Mouse (Mus musculus) 3134 (cell line): ENCODE measurements around the gene Eif5a.
"Not testable (repeated sequence)": the region's sequence is repeated elsewhere in the genome, so short reads cannot be mapped to it uniquely, and the experiment has no call there.

Source experiments
- DNase-seq: peaks from one replicate; pipeline ENCODE4 v3.0.0-alpha.2; 2011; ENCODE audit warnings: low spot score; ENCODE audit not compliant: insufficient read length; ENCODE audit errors: extremely low read depth

The Eif5a gene

DNA sequence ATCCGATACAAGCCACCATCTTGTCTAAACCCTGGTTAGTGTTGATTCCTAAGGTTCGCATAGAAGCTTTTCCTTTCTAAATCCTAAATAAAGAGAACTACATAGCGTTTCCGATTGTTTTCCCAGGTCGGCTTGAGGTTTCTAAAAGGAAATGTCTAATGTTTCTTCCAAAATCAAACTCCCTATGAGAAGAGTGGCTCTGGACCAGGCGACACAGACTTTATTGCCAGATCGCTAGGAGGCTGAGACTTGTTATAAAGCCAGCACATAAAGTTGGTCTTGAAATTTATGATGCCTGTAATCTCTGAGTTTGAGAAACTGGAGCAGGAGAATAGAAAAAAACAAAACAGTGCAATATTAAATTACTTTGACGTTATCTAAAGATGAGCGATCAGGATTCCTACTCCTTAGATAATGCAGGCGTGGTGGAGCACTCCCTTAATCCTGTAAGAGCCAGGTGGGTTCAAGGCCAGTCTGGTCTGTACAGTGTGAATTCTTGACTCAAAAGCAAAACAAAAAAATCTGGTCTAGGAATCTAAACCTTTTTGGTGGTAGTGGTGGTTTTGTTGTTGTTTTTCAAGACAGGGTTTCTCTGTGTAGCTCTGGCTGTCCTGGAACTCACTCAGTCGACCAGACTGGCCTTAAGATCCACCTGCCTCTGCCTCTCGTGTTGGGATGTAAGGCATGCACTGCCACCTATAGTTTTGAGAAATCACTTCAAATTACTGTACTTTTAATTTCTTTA lies 426 bp upstream of the Eif5a start:
- DNase-seq: peak; percentile 36

DNA sequence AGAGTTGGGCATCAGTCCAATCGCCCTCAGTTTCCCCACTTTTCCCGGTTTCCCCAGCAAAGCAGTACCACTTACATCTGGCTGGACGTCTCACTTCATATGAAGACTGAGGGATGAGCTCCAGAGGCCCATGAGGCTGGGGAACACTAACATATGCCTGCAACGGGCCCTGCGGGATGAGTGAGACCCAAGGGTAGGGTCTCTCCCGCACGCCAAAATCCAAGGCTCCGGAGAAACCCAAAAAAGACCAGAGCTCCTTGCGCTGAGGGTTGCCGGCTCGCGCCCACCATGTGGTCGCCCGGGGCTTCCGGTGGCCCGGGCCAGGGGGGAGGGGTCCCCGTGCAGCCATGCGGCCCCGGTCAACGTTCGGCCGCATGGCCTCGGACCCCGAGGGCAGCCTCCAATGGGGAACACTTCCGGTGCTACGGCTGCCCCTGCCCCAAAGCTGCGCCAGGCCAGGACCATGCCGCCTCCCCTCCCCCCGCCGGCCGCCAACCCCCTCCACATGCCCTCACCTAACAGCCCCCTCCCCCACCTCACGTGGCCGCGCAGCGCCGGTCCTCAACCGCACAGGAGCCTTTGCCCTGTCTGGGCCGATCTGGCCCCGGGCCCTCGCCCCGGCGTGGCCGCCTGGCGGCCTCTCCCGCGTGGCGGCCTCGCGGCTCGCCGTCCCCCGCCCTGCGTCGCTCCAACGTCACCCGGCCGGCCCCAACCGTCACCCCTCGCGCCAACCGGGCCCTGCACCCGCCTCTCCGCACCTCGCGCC lies 1.3 kb downstream of the Eif5a start:
- DNase-seq: peak; percentile 65

DNA sequence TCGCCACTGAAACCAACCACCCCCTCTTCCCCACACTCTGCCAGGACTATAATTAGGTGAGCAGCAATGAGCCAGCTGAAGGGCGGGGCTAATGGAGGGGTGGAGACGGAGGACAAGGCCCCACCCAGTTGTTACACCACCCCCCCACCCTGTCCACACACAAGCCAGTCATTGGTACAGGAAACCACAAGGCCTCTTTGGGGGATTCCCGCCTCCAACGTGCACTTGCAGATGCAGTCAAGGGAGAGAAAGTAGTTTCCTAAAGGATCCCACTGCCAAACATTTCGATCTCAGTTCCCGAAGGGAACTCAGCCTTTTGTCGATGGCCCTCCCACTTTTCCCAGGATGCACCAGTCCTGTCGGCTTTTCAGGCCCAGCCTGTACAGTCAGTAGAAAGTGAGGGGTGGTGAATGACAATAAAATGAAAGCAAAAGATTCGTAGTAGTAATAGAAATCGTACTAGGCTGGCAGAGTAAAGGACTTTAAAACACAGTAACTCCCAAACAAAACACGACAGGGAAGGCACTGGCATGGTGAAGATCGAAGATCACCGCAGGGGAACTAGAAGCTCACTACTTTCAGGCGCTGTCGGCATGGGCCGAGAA lies 2.0 kb downstream of the Eif5a start:
- DNase-seq: peak; percentile 82

DNA sequence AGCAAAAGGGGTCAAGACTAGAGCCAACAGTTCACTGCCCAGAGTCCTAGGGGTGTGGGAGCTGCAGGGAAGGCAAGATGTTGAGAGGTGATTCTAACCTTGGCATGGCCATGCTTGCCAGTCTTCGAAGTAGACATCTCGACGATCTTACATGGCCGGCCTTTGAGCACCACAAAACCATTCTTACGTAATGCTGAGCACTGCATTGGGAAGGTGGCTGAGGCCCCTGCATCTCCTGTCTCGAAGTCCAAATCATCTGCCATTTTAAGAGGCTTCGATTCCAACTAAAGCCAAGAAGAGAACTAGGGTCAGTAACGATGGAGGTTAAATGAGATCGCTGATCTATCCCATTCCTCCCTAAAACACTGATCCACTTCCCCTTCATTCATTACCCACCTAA lies 2.7 kb downstream of the Eif5a start:
- no peak for DNase-seq

GRCm38 (mm10) chr11:69918118-69918517 lies 3.6 kb downstream of the Eif5a start:
- no peak for DNase-seq

DNA sequence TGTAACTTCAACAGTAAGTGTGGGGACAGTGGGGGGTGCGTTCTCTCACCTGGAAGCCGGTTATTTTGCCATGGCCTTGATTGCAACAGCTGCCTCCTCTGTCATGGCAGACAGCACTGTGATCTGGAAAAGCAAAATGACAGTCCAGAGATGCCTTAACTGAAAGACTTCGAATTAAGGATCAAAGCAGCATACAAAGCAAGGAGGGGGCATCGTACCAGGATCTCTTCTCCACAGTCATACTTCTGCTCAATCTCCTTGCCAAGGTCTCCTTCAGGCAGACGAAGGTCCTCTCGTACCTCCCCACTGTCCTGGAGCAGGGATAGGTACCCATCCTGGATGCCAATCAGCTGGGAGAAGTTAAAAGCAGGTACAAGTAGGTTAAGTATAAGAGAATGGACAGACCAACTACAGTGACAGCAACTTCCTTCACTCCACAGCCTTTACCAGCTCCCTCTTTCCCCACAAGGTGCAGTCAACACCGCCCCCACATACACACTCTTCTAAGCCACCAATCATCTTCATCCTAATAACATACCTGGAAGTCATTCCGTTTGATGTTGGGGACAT lies 4.3 kb downstream of the Eif5a start:
- DNase-seq: no peak

GRCm38 (mm10) chr11:69916652-69917378 lies 4.9 kb downstream of the Eif5a start:
- DNase-seq: not testable (repeated sequence)

GRCm38 (mm10) chr11:69915667-69916627 lies 5.8 kb downstream of the Eif5a start:
- DNase-seq: no peak

DNA sequence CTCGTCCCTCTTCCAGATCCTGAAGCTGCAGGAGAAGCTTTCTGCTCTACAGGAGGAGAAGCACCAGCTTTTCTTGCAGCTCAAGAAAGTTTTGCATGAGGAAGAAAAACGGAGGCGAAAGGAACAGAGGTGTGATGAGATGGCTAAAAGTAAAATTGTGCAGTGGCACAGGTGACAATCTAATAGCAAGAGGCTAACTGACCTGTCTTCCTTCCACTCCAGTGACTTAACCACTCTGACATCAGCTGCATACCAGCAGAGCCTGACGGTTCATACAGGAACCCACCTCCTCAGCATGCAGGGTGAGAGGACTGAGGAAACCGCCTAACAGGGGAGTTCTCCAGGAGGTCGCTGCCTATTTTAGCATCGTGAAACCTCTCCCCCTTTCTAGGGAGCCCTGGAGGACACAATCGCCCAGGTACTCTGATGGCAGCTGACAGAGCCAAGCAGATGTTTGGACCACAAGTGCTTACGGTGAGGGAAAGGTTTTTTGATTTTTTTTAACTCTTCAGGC lies 6.8 kb downstream of the Eif5a start:
- DNase-seq: no peak

DNA sequence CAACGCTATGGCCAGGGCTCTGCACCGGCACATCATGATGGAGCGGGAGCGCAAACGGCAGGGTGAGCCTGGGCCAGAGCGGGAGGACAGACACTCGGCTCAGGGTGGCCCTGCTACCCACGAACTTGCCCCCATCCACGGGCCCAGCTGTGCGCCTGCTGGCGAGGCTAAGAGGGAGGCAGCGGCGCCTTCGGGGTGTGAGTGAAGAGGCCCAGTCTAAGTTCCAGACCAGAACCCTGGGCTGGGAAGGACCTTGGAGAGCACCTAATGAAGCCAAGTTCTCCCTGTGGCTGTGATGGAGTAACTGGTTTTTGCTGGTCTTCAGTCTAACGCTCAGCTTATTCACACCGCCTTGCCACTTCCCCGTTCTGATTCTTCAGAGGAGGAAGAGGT lies 7.4 kb downstream of the Eif5a start:
- DNase-seq: no peak

- DNase-seq: peak; percentile 87
Observed at GRCm38 (mm10) chr11:69913554-69914371, 8.0 kb downstream of the Eif5a start, which contains the start of gene Gps2. Gene Gps2, plus strand, starts transcription at chr11:69913888.

DNA sequence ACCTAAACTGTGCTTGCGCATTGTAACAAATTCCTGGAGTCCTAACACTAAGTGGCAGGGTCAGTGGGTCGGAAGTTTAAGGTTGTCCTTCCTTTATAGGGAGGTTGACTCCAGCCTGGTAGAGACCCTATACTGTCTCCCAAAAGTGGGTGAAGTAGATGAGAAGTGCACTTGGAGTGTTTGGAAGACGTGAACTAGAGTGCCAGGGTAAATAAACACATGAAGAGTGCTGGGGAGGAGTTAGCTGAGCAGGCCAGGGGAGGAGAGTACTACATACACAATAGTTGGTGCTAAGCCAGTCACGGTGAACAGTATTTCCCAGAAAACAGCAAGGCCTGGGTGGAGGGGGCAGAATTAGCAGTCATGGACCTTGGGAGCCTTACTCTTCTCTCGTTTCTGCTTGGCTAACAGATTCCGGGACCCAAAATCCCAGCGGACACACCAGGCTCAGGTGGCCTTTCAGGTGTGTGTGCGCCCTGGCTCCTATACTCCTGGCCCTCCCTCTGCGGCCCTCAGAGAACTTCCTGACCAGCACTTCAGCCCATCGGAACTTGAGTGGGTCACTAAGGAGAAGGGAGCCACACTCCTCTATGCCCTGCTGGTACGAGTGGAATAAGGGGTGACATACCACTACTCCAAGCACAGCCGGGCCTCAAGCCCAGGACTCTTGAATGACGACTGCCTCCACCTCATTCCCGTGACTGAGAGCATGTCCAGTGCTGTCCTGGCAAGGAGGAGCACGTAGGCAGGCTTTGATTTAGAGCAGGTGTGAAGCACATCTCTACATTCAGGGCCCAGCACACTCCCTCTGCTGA lies 8.8 kb downstream of the Eif5a start:
- no peak for DNase-seq

DNA sequence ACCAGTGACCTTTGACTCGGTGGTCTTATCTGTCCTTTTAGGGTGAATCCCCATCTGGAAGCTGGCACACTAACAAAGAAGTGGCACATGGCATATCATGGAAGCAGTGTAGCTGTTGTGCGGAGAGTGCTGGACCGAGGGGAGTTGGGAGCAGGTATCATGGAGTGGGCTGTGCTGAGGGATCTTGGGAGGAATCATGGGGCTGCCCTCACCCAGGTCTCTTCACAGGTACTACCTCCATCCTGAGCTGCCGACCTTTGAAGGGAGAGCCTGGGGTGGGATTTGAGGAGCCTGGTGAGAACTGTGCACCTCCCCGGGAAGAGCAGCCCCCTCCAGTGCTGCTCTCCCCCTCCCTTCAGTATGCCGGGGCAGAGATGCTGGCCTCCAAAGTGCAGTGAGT lies 10.1 kb downstream of the Eif5a start:
- no peak for DNase-seq

GRCm38 (mm10) chr11:69910781-69911560 lies 10.8 kb downstream of the Eif5a start:
- no peak for DNase-seq

DNA sequence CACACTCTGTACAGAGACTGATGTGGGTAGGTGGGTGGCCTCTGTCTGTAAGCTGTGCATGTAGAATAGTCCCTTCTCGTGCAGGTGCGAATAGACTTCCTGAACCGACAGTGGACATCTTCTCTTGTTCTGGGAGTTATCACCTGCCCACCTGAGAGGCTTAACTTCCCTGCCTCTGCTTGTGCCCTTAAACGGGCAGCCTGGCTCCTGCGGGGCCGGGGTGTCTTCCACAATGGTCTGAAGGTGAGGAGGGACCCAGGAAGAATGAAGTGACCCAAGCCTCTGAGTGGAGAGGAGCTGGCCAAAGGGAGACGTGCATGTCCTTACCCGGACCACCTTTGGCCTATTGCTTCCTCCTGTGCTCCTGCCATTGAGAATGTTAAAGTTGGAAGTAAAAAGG lies 11.6 kb downstream of the Eif5a start:
- no peak for DNase-seq

DNA sequence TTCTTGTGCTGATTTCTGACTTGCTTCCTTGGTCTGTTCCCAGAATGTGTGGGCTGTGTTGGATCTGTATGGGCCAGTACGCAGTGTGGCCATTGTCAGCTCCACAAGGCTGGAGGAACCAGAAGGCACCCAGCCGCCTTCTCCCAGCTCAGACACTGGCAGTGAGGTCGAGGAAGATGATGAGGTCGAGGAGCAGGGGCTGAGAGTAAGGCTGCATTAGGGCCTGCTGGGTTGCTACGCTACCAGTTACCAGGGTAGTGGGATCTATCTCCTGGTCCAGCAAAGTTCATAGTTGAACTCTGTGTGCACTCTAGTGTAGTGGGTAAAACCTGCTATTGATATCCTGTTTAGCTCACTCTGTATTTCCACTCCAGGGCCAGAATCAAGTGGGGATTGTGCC lies 12.6 kb downstream of the Eif5a start:
- DNase-seq: no peak

DNA sequence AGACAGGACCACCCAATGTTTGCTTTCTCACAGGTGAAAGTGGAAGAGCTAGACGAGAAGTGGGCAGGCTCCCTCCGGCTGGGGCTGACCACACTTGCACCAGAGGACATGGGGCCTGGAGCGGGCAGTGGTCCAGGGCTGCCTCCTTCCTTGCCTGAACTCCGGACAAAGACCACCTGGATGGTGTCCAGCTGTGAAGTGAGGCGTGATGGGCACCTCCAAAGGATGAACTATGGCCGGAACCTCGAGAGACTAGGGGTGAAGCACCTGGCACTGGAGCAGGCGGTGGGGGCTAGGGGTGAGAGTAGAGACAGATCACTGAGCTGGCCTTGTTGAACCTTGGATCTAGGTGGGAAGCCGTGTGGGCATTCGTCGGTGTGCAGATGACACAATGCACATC lies 13.1 kb downstream of the Eif5a start:
- no peak for DNase-seq
